Mouse (Mus musculus) megakaryocyte, embryonic 14.5 days (primary cell): ENCODE measurements around the gene Arhgap18.

Experiments used
- FLI1 ChIP-seq: IDR thresholded peaks from 2 replicates; pipeline ENCODE4 v1.6.1; 2012; ENCODE audit warnings: low read length, inconsistent platforms, mixed read lengths
- GATA1 ChIP-seq: IDR thresholded peaks from 3 replicates; pipeline ENCODE4 v1.6.1; 2012; ENCODE audit warnings: mixed read lengths, low read length, inconsistent platforms, borderline replicate concordance

DNA sequence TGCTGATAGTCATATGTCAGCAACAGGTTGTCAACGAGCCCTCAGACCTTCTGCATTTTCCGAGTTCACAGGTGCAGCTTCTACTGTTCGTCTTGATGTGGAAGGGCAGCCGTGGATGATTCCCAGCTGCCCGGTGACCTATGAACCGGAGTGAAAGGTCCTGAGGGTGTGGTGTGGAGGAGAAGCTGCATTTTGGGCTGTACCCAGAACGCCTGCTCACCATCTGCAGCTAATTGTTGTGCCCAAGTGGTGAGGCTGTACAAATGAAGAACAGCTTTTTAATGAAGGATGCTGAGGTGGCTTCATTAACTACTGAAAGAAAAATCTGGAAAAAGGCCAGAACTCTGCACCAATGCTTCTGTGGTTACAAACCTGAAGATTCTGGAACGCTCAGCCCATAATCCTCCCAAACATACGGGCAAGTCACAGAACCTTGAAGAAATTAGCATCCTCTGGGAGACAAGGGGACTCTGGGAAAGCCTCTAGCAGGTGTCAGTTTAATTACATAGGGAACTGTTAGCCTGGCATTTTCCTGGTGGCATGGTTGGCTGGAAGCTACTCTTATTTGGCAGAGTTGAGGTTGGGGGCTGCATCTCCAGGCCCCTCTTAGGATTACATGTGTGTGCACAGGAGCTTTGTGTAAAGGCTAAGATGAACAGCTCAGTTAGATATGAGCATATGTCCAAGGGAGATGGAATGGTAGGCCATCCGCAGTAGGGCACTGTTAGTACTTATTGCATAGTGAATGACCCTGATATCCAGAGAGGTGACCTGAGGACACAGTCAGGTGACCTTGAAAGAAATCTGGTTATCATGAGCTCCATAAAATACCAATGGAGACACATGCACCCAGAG is 43.4 kb downstream of the Arhgap18 start:
- no peak for TF ChIP-seq GATA1
- TF ChIP-seq FLI1 = no peak
